Mouse (Mus musculus): ENCODE results near the gene Llgl2.
A peak's percentile ranks its signal among the peaks of the same experiment; 100 is the strongest.

Gene Llgl2

DNA sequence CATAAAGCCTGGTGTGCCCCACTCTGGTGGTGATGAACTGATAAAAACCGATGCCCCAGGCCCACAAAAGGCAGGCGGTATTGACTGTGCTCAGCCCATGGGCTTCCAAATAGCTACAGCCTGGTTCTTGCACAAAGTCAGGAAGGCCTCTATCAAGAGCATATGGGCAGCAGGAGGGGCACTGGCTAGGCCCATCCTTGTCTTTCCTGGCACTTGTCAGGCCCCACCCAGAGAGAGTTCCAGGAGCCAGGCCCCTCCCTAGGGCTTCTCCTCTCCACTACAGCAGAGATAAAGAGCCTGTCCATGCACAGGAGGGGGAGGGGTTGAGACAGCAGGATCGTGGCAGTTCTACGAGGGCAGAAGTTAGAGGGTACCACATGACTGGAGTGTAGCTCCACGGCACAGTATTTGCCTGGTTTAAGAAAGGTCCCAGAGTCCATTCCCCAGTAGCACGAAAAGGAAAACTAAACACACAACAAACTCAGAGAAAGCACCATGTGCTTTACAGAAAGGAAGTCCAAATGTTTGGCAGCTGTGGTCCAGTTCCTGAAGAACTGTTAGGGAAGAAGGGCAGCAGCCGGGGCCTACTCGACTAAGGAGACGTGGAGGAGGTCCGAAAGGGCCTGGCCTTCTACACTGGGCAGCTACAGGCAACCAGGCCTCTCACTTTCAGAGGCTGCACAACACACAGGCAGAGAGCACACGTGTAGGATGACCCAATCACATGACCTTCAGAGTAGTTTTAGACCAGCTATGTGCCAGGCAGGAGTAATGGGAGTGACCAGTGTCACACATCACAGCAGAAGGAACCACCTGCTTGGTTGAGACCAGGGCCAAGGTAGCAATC is 79.8 kb downstream of the Llgl2 start:
- no peak for DNase-seq (ENCODE audit: low read depth, low spot score)

DNA sequence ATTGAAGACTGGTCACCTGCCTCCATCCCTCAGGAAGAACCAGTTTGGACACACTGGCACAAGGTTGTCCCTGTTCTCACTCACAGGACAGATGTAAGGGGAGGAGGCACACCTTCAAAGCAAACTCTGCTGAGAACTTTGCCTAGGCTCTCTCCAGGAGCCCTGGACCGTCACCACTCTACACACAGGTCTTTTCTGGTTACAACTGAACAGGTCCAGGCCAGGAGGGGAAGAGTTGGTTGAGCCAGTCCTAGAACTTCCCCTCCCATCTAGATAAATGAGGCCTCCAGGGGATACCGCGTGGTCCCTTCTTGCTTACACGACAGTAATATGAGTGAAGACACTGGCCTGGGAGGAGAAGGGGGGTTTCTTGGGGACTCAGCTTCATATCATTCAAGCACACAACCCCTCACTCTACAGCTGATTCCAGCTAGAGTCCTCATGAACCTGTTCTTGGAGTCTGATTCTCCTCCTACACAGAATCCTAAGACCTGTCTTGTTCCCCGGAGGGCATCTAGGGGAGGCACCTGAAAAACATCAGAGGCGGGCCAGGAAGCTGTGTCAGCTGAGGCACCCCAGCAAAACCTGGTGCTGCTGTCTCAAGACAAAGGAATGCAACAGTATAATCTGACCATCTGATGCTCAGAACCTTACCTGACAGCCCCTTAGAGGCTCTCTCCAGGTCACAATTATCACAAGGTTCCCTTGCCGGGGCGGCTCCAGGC is 80.5 kb downstream of the Llgl2 start:
- DNase-seq (ENCODE audit: low read depth, low spot score), result peak; percentile 16
